Mouse (Mus musculus): Measurements from ENCODE around the gene Birc5. TPM values are rescaled to one million over a fixed set of nuclear protein-coding genes. Genes with fewer than 3 reads are reported as not detected.
A peak's percentile ranks its signal among the peaks of the same experiment; 100 is the strongest.

The Birc5 gene
- polyA plus RNA-seq, 1 experiment, result 2.5 TPM

- no peak overlapping the region for H3K4me3 ChIP-seq (replicated peaks; ENCODE audit: extremely low read depth, low read depth, low read length)
- no peak for DNase-seq
- H3K4me1 ChIP-seq (ENCODE audit: control insufficient read depth, insufficient read depth, low read length), result peaks cover 37% of the 10 kb centered on the region
- 14% methylated on average over 13 of the region's 13 CpGs for WGBS
- TF ChIP-seq CTCF (IDR thresholded peaks at IDR 0.05; ENCODE audit: insufficient read depth, low read length) (no peak), POLR2A (IDR thresholded peaks at IDR 0.05; ENCODE audit: borderline replicate concordance, extremely low read depth, low read depth, low read length) (no peak)
Measured at GRCm38 (mm10) chr11:117877917-117878745, 29.1 kb downstream of the Birc5 start.

- Histone ChIP-seq H3K4me3 (replicated peaks; ENCODE audit: extremely low read depth, low read depth, low read length) (no peak overlapping the region), H3K4me1 (ENCODE audit: control insufficient read depth, insufficient read depth, low read length) (peaks cover 36% of the 10 kb centered on the region)
- WGBS, result 43% methylated on average over 8 of the region's 8 CpGs
- no peak for DNase-seq
- TF ChIP-seq CTCF (IDR thresholded peaks at IDR 0.05; ENCODE audit: insufficient read depth, low read length), result no peak
- TF ChIP-seq POLR2A (IDR thresholded peaks at IDR 0.05; ENCODE audit: borderline replicate concordance, extremely low read depth, low read depth, low read length), result no peak
Measured at GRCm38 (mm10) chr11:117878892-117879291, 29.8 kb downstream of the Birc5 start.

GRCm38 (mm10) chr11:117879676-117880075 is 30.6 kb downstream of the Birc5 start:
- Histone ChIP-seq H3K4me1 (ENCODE audit: control insufficient read depth, insufficient read depth, low read length) (peaks cover 36% of the 10 kb centered on the region), H3K4me3 (replicated peaks; ENCODE audit: extremely low read depth, low read depth, low read length) (no peak overlapping the region)
- WGBS, result 81% methylated on average over 6 of the region's 6 CpGs
- TF ChIP-seq POLR2A (IDR thresholded peaks at IDR 0.05; ENCODE audit: borderline replicate concordance, extremely low read depth, low read depth, low read length) (no peak), CTCF (IDR thresholded peaks at IDR 0.05; ENCODE audit: insufficient read depth, low read length) (no peak)
- DNase-seq, result no peak

- H3K4me1 ChIP-seq (ENCODE audit: control insufficient read depth, insufficient read depth, low read length), result peaks cover 36% of the 10 kb centered on the region
- no peak overlapping the region for H3K4me3 ChIP-seq (replicated peaks; ENCODE audit: extremely low read depth, low read depth, low read length)
- DNase-seq, result no peak
- 84% methylated on average over 9 of the region's 9 CpGs for WGBS
- TF ChIP-seq POLR2A (IDR thresholded peaks at IDR 0.05; ENCODE audit: borderline replicate concordance, extremely low read depth, low read depth, low read length), result no peak
- TF ChIP-seq CTCF (IDR thresholded peaks at IDR 0.05; ENCODE audit: insufficient read depth, low read length), result no peak
Measured at GRCm38 (mm10) chr11:117880336-117880976, 31.4 kb downstream of the Birc5 start.

GRCm38 (mm10) chr11:117880977-117881358 is 31.9 kb downstream of the Birc5 start:
- TF ChIP-seq POLR2A (IDR thresholded peaks at IDR 0.05; ENCODE audit: borderline replicate concordance, extremely low read depth, low read depth, low read length) (no peak), CTCF (IDR thresholded peaks at IDR 0.05; ENCODE audit: insufficient read depth, low read length) (no peak)

GRCm38 (mm10) chr11:117881787-117882186 is 32.7 kb downstream of the Birc5 start:
- WGBS, result 5% methylated on average over 8 of the region's 8 CpGs
- no peak for DNase-seq
- Histone ChIP-seq H3K4me3 (replicated peaks; ENCODE audit: extremely low read depth, low read depth, low read length) (no peak overlapping the region), H3K4me1 (ENCODE audit: control insufficient read depth, insufficient read depth, low read length) (peaks cover 44% of the 10 kb centered on the region)
- TF ChIP-seq CTCF (IDR thresholded peaks at IDR 0.05; ENCODE audit: insufficient read depth, low read length) (no peak), POLR2A (IDR thresholded peaks at IDR 0.05; ENCODE audit: borderline replicate concordance, extremely low read depth, low read depth, low read length) (no peak)

More at GRCm38 (mm10) chr11:117880977-117881358, 31.9 kb downstream of the Birc5 start:
- no peak for DNase-seq
- H3K4me3 ChIP-seq (replicated peaks; ENCODE audit: extremely low read depth, low read depth, low read length), result no peak overlapping the region
- 70% methylated on average over 6 of the region's 6 CpGs for WGBS
- peaks cover 39% of the 10 kb centered on the region for H3K4me1 ChIP-seq (ENCODE audit: control insufficient read depth, insufficient read depth, low read length)

GRCm38 (mm10) chr11:117882208-117882607 is 33.2 kb downstream of the Birc5 start:
- H3K4me3 ChIP-seq (replicated peaks; ENCODE audit: extremely low read depth, low read depth, low read length), result no peak overlapping the region
- TF ChIP-seq POLR2A (IDR thresholded peaks at IDR 0.05; ENCODE audit: borderline replicate concordance, extremely low read depth, low read depth, low read length) (no peak), CTCF (IDR thresholded peaks at IDR 0.05; ENCODE audit: insufficient read depth, low read length) (no peak)
- DNase-seq, result peak; percentile 55
- peaks cover 44% of the 10 kb centered on the region for H3K4me1 ChIP-seq (ENCODE audit: control insufficient read depth, insufficient read depth, low read length)
- 53% methylated on average over 1 of the region's 1 CpGs for WGBS

- peaks cover 26% of the 10 kb centered on the region for H3K4me1 ChIP-seq (ENCODE audit: control insufficient read depth, insufficient read depth, low read length)
- 25% methylated on average over 5 of the region's 5 CpGs for whole genome bisulfite sequencing
- no peak for TF ChIP-seq POLR2A (IDR thresholded peaks at IDR 0.05; ENCODE audit: borderline replicate concordance, extremely low read depth, low read depth, low read length)
- TF ChIP-seq CTCF (IDR thresholded peaks at IDR 0.05; ENCODE audit: insufficient read depth, low read length), result no peak
- DNase-seq, result no peak
- no peak overlapping the region for H3K4me3 ChIP-seq (replicated peaks; ENCODE audit: extremely low read depth, low read depth, low read length)
Measured at GRCm38 (mm10) chr11:117886000-117886399, 36.9 kb downstream of the Birc5 start.

- DNase-seq, result no peak
- 68% methylated on average over 20 of the region's 20 CpGs for WGBS
- no peak for TF ChIP-seq POLR2A (IDR thresholded peaks at IDR 0.05; ENCODE audit: borderline replicate concordance, extremely low read depth, low read depth, low read length)
- no peak for TF ChIP-seq CTCF (IDR thresholded peaks at IDR 0.05; ENCODE audit: insufficient read depth, low read length)
Measured at GRCm38 (mm10) chr11:117888168-117888852, 39.3 kb downstream of the Birc5 start.

More at GRCm38 (mm10) chr11:117888168-117888852, 39.3 kb downstream of the Birc5 start:
- Histone ChIP-seq H3K4me1 (ENCODE audit: control insufficient read depth, insufficient read depth, low read length) (peaks cover 8% of the 10 kb centered on the region; the same call in 1 of the 2 replicates), H3K4me3 (replicated peaks; ENCODE audit: extremely low read depth, low read depth, low read length) (no peak overlapping the region)
